Mouse (Mus musculus): ENCODE measurements around the gene Cisd2. TPM values are rescaled to one million over a fixed set of nuclear protein-coding genes. Genes with fewer than 3 reads are reported as not detected.
A peak's percentile ranks its signal among the peaks of the same experiment; 100 is the strongest.

The Cisd2 gene
- 10 to 100 TPM; 45.0 to 53.5 (median 50.7) TPM for total RNA-seq (2022)

GRCm38 (mm10) chr3:135423608-135424212, at the start of gene Cisd2:
Cisd2 (minus strand) TSS chr3:135423925.
- no peak for DNase-seq (ENCODE audit: low spot score)

GRCm38 (mm10) chr3:135470823-135471222, 47.1 kb upstream of the Cisd2 start:
- no peak for DNase-seq (ENCODE audit: low spot score)

GRCm38 (mm10) chr3:135469974-135470373, 46.2 kb upstream of the Cisd2 start:
- peak; percentile 58 for DNase-seq (ENCODE audit: low spot score)

GRCm38 (mm10) chr3:135469146-135469545, 45.4 kb upstream of the Cisd2 start:
- no peak for DNase-seq (ENCODE audit: low spot score)

- no peak for DNase-seq (ENCODE audit: low spot score)
These were observed 44.7 kb upstream of the Cisd2 start for GRCm38 (mm10) chr3:135468402-135468801.

GRCm38 (mm10) chr3:135458981-135459380, 35.3 kb upstream of the Cisd2 start:
- no peak for DNase-seq (ENCODE audit: low spot score)

GRCm38 (mm10) chr3:135444930-135445329, 21.2 kb upstream of the Cisd2 start:
- no peak for DNase-seq (ENCODE audit: low spot score)

GRCm38 (mm10) chr3:135440621-135441020, 16.9 kb upstream of the Cisd2 start:
- no peak for DNase-seq (ENCODE audit: low spot score)

GRCm38 (mm10) chr3:135440221-135440620, 16.5 kb upstream of the Cisd2 start:
- no peak for DNase-seq (ENCODE audit: low spot score)

GRCm38 (mm10) chr3:135439651-135440050, 15.9 kb upstream of the Cisd2 start:
- no peak for DNase-seq (ENCODE audit: low spot score)

GRCm38 (mm10) chr3:135438913-135439531, 15.3 kb upstream of the Cisd2 start:
- DNase-seq (ENCODE audit: low spot score): peak; percentile 86

GRCm38 (mm10) chr3:135438531-135438912, 14.8 kb upstream of the Cisd2 start:
- peak; percentile 91 for DNase-seq (ENCODE audit: low spot score)

- DNase-seq (ENCODE audit: low spot score): peak; percentile 98
These were observed 14.2 kb upstream of the Cisd2 start, which contains the start of gene Ube2d3 for GRCm38 (mm10) chr3:135437758-135438495. Ube2d3 (plus strand) TSS chr3:135438149.

GRCm38 (mm10) chr3:135436901-135437616, 13.3 kb upstream of the Cisd2 start:
- DNase-seq (ENCODE audit: low spot score): no peak

GRCm38 (mm10) chr3:135422856-135423607, 693 bp downstream of the Cisd2 start:
- DNase-seq (ENCODE audit: low spot score): peak; percentile 74

GRCm38 (mm10) chr3:135422232-135422855, 1.4 kb downstream of the Cisd2 start:
- DNase-seq (ENCODE audit: low spot score): no peak

- DNase-seq (ENCODE audit: low spot score): no peak
These were observed 2.5 kb downstream of the Cisd2 start for GRCm38 (mm10) chr3:135421310-135421594.

- DNase-seq (ENCODE audit: low spot score): no peak
These were observed 3.0 kb downstream of the Cisd2 start for GRCm38 (mm10) chr3:135420542-135421309.

- no peak for DNase-seq (ENCODE audit: low spot score)
These were observed 5.9 kb downstream of the Cisd2 start for GRCm38 (mm10) chr3:135417799-135418198.

- DNase-seq (ENCODE audit: low spot score): no peak
These were observed 6.5 kb downstream of the Cisd2 start for GRCm38 (mm10) chr3:135417245-135417644.
